8 mouse cellular contexts compared by ENCODE assay signal in genomic region chr2:25355419-25356066, GRCm38 (mm10). TPM values are rescaled to one million over a fixed set of nuclear protein-coding genes. Genes with fewer than 3 reads are reported as not detected.
DNase-seq lines count a peak whose midpoint lies in the region; ATAC-seq and TF ChIP-seq lines count a peak whose summit lies in the region.

No protein-coding gene starts in this region.

- no peak overlapping the region for H3K27ac ChIP-seq in kidney, embryonic 14.5 days (ENCODE audit: low read depth, low read length)
- H3K27ac ChIP-seq in cortical plate, adult 2 months (ENCODE audit: insufficient read depth, low read length): no peak overlapping the region
- H3K27ac ChIP-seq in hindbrain, embryonic 14.5 days: no peak overlapping the region
- H3K27ac ChIP-seq in midbrain, embryonic 14.5 days (replicated peaks; ENCODE audit: low read depth, low read length): no peak overlapping the region

- peaks cover 12% of the 10 kb centered on the region for H3K4me1 ChIP-seq in kidney, embryonic 14.5 days (ENCODE audit: control insufficient read depth, insufficient read depth, low read length)
- peaks cover 7% of the 10 kb centered on the region for H3K4me1 ChIP-seq in cortical plate, adult 2 months (ENCODE audit: control insufficient read depth, insufficient read depth, low read length)
- H3K4me1 ChIP-seq in hindbrain, embryonic 14.5 days (replicated peaks; ENCODE audit: control insufficient read depth, insufficient read depth, low read length): peaks cover 20% of the 10 kb centered on the region
- peaks cover 18% of the 10 kb centered on the region for H3K4me1 ChIP-seq in midbrain, embryonic 14.5 days (ENCODE audit: control insufficient read depth, insufficient read depth, low read length)

- no peaks in the 10 kb centered on the region for H3K27me3 ChIP-seq in kidney, embryonic 14.5 days (ENCODE audit: control insufficient read depth, insufficient read depth, low read length)
- no peaks in the 10 kb centered on the region for H3K27me3 ChIP-seq in hindbrain, embryonic 14.5 days (ENCODE audit: control insufficient read depth, insufficient read depth, low read length)
- no peaks in the 10 kb centered on the region for H3K27me3 ChIP-seq in midbrain, embryonic 14.5 days (ENCODE audit: control insufficient read depth, insufficient read depth, low read length)

- peak overlapping the region; percentile 58 for H3K4me3 ChIP-seq in kidney, embryonic 14.5 days (ENCODE audit: low read length)
- peak overlapping the region; percentile 63 for H3K4me3 ChIP-seq in cortical plate, adult 2 months (ENCODE audit: insufficient read depth, low read length)
- peak overlapping the region; percentile 55 for H3K4me3 ChIP-seq in hindbrain, embryonic 14.5 days (replicated peaks; ENCODE audit: low read length)
- H3K4me3 ChIP-seq in midbrain, embryonic 14.5 days (replicated peaks; ENCODE audit: low read depth, low read length): peak overlapping the region; percentile 45

- H3K4me2 ChIP-seq in kidney, embryonic 14.5 days (replicated peaks; ENCODE audit: low read depth, low read length): peak overlapping the region; percentile 86
- H3K4me2 ChIP-seq in hindbrain, embryonic 14.5 days (replicated peaks): peak overlapping the region; percentile 95
- H3K4me2 ChIP-seq in midbrain, embryonic 14.5 days (ENCODE audit: low read length): peak overlapping the region; percentile 65

- no peaks in the 10 kb centered on the region for H3K9me3 ChIP-seq in kidney, embryonic 14.5 days (ENCODE audit: control insufficient read depth, low read length)
- no peaks in the 10 kb centered on the region for H3K9me3 ChIP-seq in hindbrain, embryonic 14.5 days (ENCODE audit: control insufficient read depth, low read length)
- H3K9me3 ChIP-seq in midbrain, embryonic 14.5 days (ENCODE audit: control insufficient read depth, low read length): no peaks in the 10 kb centered on the region

- DNase-seq in kidney, postnatal 10 days: no peak
- DNase-seq in hindbrain, embryonic 14.5 days (ENCODE audit: low spot score): no peak
- no peak for DNase-seq in midbrain, embryonic 14.5 days
- no peak for DNase-seq in urinary bladder, postnatal 36 days (ENCODE audit: low spot score in 2 of 2)
- no peak for DNase-seq in cerebellum, postnatal 4 days (ENCODE audit: low spot score in 2 of 2)
- DNase-seq in gastrocnemius, postnatal 25 days: no peak

- peaks cover 29% of the 10 kb centered on the region for H3K36me3 ChIP-seq in kidney, embryonic 14.5 days (ENCODE audit: control insufficient read depth, insufficient read depth, low read length)
- peaks cover 38% of the 10 kb centered on the region for H3K36me3 ChIP-seq in hindbrain, embryonic 14.5 days (replicated peaks; ENCODE audit: control insufficient read depth, insufficient read depth)
- peaks cover 32% of the 10 kb centered on the region for H3K36me3 ChIP-seq in midbrain, embryonic 14.5 days (ENCODE audit: control insufficient read depth, insufficient read depth, low read length)

- H3K9ac ChIP-seq in kidney, embryonic 14.5 days (ENCODE audit: low read depth, low read length): peak overlapping the region; percentile 58
- peak overlapping the region; percentile 76 for H3K9ac ChIP-seq in hindbrain, embryonic 14.5 days
- H3K9ac ChIP-seq in midbrain, embryonic 14.5 days (replicated peaks; ENCODE audit: low read length): peak overlapping the region; percentile 60; the same call in 1 of the 2 replicates

- ATAC-seq in kidney, embryonic 14.5 days (ENCODE audit: low FRiP score, low TSS enrichment): peak; percentile 16; the same call in 1 of the 2 replicates
- ATAC-seq in hindbrain, embryonic 14.5 days (ENCODE audit: low FRiP score): 0 out of 2 replicates have a peak, but pooled peaks have one; percentile 18
- ATAC-seq in midbrain, embryonic 14.5 days (ENCODE audit: low FRiP score, low TSS enrichment): no peak

- TF ChIP-seq POLR2A in cortical plate, adult 2 months (IDR thresholded peaks at IDR 0.05; ENCODE audit: extremely low read depth, insufficient read depth, low read length): no peak

- WGBS in kidney, embryonic 14.5 days: 33% methylated on average over 18 of the region's 18 CpGs
- WGBS in hindbrain, embryonic 14.5 days: 42% methylated on average over 18 of the region's 18 CpGs
- WGBS in midbrain, embryonic 14.5 days: 38% methylated on average over 18 of the region's 18 CpGs

- TF ChIP-seq CTCF in cortical plate, adult 2 months (IDR thresholded peaks at IDR 0.05; ENCODE audit: extremely low read depth, insufficient read depth, low read length): no peak

RNA-seq across cellular contexts. Expression of gene Dpp7, which starts 0.6 kb away (rescaled TPM):
- polyA plus RNA-seq in kidney, embryonic 14.5 days (2014; fragmentation: Nextera tagmentation; extraction: Ambion mirVana): 15.4 and 16.2 TPM in 2 replicates
- 59.8 and 69.1 TPM in 2 replicates for polyA plus RNA-seq in cortical plate, adult 2 months (2012; rRNA removed)
- polyA plus RNA-seq in hindbrain, embryonic 14.5 days (2014; fragmentation: Nextera tagmentation; extraction: Ambion mirVana): 21.5 and 24.7 TPM in 2 replicates
- polyA plus RNA-seq in midbrain, embryonic 14.5 days (2014; fragmentation: Nextera tagmentation; extraction: Ambion mirVana): 19.2 and 19.8 TPM in 2 replicates
- total RNA-seq in gastrocnemius, postnatal 25 days (2021): 10 to 100 TPM; 10.1 to 10.4 TPM

RNA-seq across cellular contexts. Expression of gene Uap1l1, which starts 9.9 kb away (rescaled TPM):
- polyA plus RNA-seq in kidney, embryonic 14.5 days (2014; fragmentation: Nextera tagmentation; extraction: Ambion mirVana): 19.3 and 25.0 TPM in 2 replicates
- polyA plus RNA-seq in cortical plate, adult 2 months (2012; rRNA removed): 16.6 and 20.4 TPM in 2 replicates
- 6.3 and 6.8 TPM in 2 replicates for polyA plus RNA-seq in hindbrain, embryonic 14.5 days (2014; fragmentation: Nextera tagmentation; extraction: Ambion mirVana)
- 2.6 and 5.3 TPM in 2 replicates for polyA plus RNA-seq in midbrain, embryonic 14.5 days (2014; fragmentation: Nextera tagmentation; extraction: Ambion mirVana)
- total RNA-seq in gastrocnemius, postnatal 25 days (2021): 1 to 10 TPM; 2.8 to 4.6 TPM

RNA-seq across cellular contexts. Expression of gene Sapcd2, which starts 16.6 kb away (rescaled TPM):
- polyA plus RNA-seq in kidney, embryonic 14.5 days (2014; fragmentation: Nextera tagmentation; extraction: Ambion mirVana): 45.1 and 47.2 TPM in 2 replicates
- polyA plus RNA-seq in cortical plate, adult 2 months (2012; rRNA removed): 4.0 and 4.4 TPM in 2 replicates
- polyA plus RNA-seq in hindbrain, embryonic 14.5 days (2014; fragmentation: Nextera tagmentation; extraction: Ambion mirVana): 10.0 and 10.8 TPM in 2 replicates
- polyA plus RNA-seq in midbrain, embryonic 14.5 days (2014; fragmentation: Nextera tagmentation; extraction: Ambion mirVana): 13.0 and 15.4 TPM in 2 replicates
- under 1 TPM; 0.19 to 0.33 TPM for total RNA-seq in gastrocnemius, postnatal 25 days (2021)

RNA-seq across cellular contexts. Expression of gene Man1b1, which starts 23.4 kb away (rescaled TPM):
- 89.9 and 106 TPM in 2 replicates for polyA plus RNA-seq in kidney, embryonic 14.5 days (2014; fragmentation: Nextera tagmentation; extraction: Ambion mirVana)
- 27.0 and 28.4 TPM in 2 replicates for polyA plus RNA-seq in cortical plate, adult 2 months (2012; rRNA removed)
- 51.6 and 66.0 TPM in 2 replicates for polyA plus RNA-seq in hindbrain, embryonic 14.5 days (2014; fragmentation: Nextera tagmentation; extraction: Ambion mirVana)
- polyA plus RNA-seq in midbrain, embryonic 14.5 days (2014; fragmentation: Nextera tagmentation; extraction: Ambion mirVana): 71.2 and 78.7 TPM in 2 replicates
- 10 to 100 TPM; 11.9 to 15.4 TPM for total RNA-seq in gastrocnemius, postnatal 25 days (2021)

RNA-seq across cellular contexts. Expression of gene Grin1, which starts 36.6 kb away (rescaled TPM):
- polyA plus RNA-seq in kidney, embryonic 14.5 days (2014; fragmentation: Nextera tagmentation; extraction: Ambion mirVana): 0.32 and 0.64 TPM in 2 replicates
- polyA plus RNA-seq in cortical plate, adult 2 months (2012; rRNA removed): 336 and 340 TPM in 2 replicates
- 57.2 and 68.4 TPM in 2 replicates for polyA plus RNA-seq in hindbrain, embryonic 14.5 days (2014; fragmentation: Nextera tagmentation; extraction: Ambion mirVana)
- polyA plus RNA-seq in midbrain, embryonic 14.5 days (2014; fragmentation: Nextera tagmentation; extraction: Ambion mirVana): 40.5 and 41.3 TPM in 2 replicates
- under 1 TPM in 1 of 2 experiments, not detected in 1; 0.08 TPM for total RNA-seq in gastrocnemius, postnatal 25 days (2021)
